Mouse (Mus musculus) liver, embryonic 12.5 days (tissue): ENCODE data around the gene Plxna2. TPM values are rescaled to one million over a fixed set of nuclear protein-coding genes. Genes with fewer than 3 reads are reported as not detected.
A peak's percentile ranks its signal among the peaks of the same experiment; 100 is the strongest.

Experiments
- ATAC-seq: fragments of 200-750 bp; cut with Nextera tagmentation; 2 replicates; pipeline ENCODE4 v1.8.0; 2017; ENCODE audit warnings: moderate number of reproducible peaks, mild to moderate bottlenecking, moderate library complexity
- H3K27ac ChIP-seq: fragments of 300-500 bp; sonication (generic); 2 replicates; pipeline ENCODE4 v1.5.1; 2016; ENCODE audit warnings: mild to moderate bottlenecking
- H3K27me3 ChIP-seq: fragments of 300-500 bp; sonication (generic); replicated peaks from 2 replicates; pipeline ENCODE4 v1.6.1; 2016; ENCODE audit warnings: mild to moderate bottlenecking, moderate library complexity
- H3K36me3 ChIP-seq: fragments of 300-500 bp; sonication (generic); 2 replicates; pipeline ENCODE4 v1.6.1; 2016; ENCODE audit warnings: mild to moderate bottlenecking, moderate library complexity
- H3K4me1 ChIP-seq: fragments of 300-500 bp; sonication (generic); 2 replicates; pipeline ENCODE4 v1.6.1; 2016
- H3K4me2 ChIP-seq: fragments of 300-500 bp; sonication (generic); 2 replicates; pipeline ENCODE4 v1.6.1; 2016; ENCODE audit warnings: mild to moderate bottlenecking, moderate library complexity
- H3K4me3 ChIP-seq: fragments of 300-500 bp; sonication (generic); 2 replicates; pipeline ENCODE4 v1.5.1; 2016; ENCODE audit warnings: mild to moderate bottlenecking, moderate library complexity
- H3K9ac ChIP-seq: fragments of 300-500 bp; sonication (generic); 2 replicates; pipeline ENCODE4 v1.6.1; 2016; ENCODE audit warnings: mild to moderate bottlenecking, moderate library complexity
- H3K9me3 ChIP-seq: fragments of 300-500 bp; sonication (generic); replicated peaks from 2 replicates; pipeline ENCODE4 v1.6.1; 2016; ENCODE audit warnings: mild to moderate bottlenecking, moderate library complexity
- WGBS: fragments of 180-500 bp; shearing (Covaris S2); methylation state at CpG from one replicate; pipeline ENCODE4 v1.1.7; 2016; ENCODE audit not compliant: insufficient replicate concordance; 5-methylcytosine and 5-hydroxymethylcytosine counted together
- polyA plus RNA-seq: library from polyadenylated mRNA; unstranded; fragments of >200 nt; fragmentation: Nextera tagmentation; extraction: Ambion mirVana; gene quantifications from 2 replicates; pipeline ENCODE4 v1.2.1, GENCODE M21; 2016

Plxna2 gene
- polyA plus RNA-seq, 1 experiment from 2014 or later, result 2.1 TPM

DNA sequence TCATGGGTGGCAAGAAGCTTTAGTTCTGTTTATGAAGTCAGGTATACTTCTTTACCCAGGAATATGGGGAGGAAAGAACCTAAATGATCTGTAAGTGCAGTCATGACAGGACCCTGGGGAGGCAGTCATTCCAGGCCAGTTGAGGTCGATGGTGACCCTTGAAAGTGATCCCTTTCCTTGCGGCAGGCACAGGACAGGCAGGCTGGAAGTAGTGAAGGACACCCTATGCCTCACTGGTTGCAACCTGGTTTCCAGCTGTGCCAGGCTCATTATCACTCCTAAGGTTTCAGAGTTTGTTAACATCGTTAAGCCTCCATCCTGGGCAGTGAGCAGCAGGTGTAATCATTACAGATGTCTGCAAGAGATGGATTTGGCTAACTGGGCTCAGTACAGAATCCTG is 164.3 kb downstream of the Plxna2 start:
- Histone ChIP-seq H3K4me3 (no peak overlapping the region), H3K36me3 (no peaks in the 10 kb centered on the region), H3K4me1 (no peaks in the 10 kb centered on the region), H3K27me3 (no peaks in the 10 kb centered on the region), H3K9me3 (no peaks in the 10 kb centered on the region), H3K9ac (no peak overlapping the region), H3K27ac (no peak overlapping the region), H3K4me2 (no peak overlapping the region)
- WGBS, result 65% methylated on average over 3 of the region's 3 CpGs
- ATAC-seq, result no peak

DNA sequence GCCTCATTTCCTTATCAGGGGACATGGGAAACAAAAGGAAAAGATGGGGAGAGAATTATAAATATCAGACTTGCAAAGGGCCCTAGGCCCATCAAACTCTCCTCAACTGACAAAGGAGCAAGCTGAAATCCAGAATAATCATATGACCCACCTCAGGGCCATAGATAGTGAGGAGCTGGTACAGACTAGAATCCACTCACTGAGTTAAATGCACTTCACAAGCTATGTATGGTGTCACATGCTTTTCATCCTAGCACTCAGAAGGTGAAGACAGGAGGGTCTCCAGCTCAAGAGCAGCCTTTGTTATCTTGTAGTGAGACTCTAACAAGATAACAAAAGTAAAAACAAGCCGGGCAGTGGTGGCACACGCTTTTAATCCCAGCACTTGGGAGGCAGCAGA is 169.6 kb downstream of the Plxna2 start:
- no peak overlapping the region for H3K4me2 ChIP-seq
- no peaks in the 10 kb centered on the region for H3K27me3 ChIP-seq
- H3K9ac ChIP-seq, result no peak overlapping the region
- no peak overlapping the region for H3K4me3 ChIP-seq
- no peak overlapping the region for H3K27ac ChIP-seq
- WGBS, result 49% methylated on average over 2 of the region's 2 CpGs
- H3K4me1 ChIP-seq, result peaks cover 14% of the 10 kb centered on the region; the same call in 1 of the 2 replicates
- no peaks in the 10 kb centered on the region for H3K9me3 ChIP-seq
- no peak for ATAC-seq
- 0 out of 2 replicates have a peak, but pooled peaks cover 8% of the 10 kb centered on the region for H3K36me3 ChIP-seq

DNA sequence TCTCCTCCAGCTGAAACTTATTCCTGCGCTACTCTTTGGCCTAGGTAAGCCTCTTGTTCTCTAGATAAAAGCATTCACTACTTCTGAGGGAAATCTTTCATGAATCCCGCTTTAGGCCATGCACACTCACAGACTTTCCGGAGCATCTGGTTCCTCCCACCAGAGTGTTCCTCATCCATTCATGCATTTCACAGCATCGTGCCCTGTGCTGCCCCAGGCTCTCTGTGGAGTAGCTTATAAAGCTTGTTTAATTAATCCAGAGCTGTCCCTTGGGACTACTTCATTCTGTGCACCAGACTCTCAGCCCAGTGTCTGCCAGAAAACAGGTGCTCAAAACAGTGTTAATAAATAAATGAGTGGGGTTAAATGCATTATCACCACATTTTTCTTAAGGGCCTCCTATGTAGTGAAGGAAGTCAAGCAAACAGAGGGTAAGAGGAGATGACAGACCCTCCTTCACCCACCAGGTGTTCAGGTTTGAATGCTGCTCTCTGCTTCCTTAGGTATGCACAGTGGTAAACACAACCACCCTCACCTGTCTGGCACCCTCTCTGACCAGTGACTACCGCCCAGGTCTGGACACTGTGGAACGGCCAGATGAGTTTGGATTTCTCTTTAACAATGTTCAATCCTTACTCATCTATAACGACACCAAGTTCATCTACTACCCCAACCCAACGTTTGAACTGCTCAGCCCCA is 175.4 kb downstream of the Plxna2 start:
- whole genome bisulfite sequencing, result 79% methylated on average over 8 of the region's 8 CpGs
- H3K9ac ChIP-seq, result no peak overlapping the region
- H3K4me3 ChIP-seq, result no peak overlapping the region
- peaks cover 20% of the 10 kb centered on the region for H3K4me1 ChIP-seq
- no peak overlapping the region for H3K4me2 ChIP-seq
- H3K27ac ChIP-seq, result no peak overlapping the region
- no peaks in the 10 kb centered on the region for H3K9me3 ChIP-seq
- H3K36me3 ChIP-seq, result peaks cover 24% of the 10 kb centered on the region
- no peaks in the 10 kb centered on the region for H3K27me3 ChIP-seq
- ATAC-seq, result no peak

DNA sequence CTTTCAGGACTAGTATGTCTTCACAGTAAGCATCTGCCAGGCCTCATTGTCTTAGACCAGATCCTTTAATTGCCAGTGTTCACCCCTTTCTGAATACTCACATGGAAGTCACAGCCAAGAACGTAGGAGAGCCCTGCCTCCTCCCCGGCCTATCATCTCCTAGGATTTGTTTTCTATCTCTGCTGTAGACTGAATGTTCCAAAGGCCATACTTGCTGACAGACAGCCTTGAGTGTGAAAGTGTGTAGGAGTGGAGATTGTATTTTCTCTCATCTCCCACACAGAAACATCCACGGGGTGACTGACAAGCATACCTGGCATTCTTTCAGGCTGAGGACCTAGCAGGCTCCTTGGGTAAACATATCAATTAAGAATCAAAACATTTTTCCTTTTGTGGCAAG is 177.3 kb downstream of the Plxna2 start:
- WGBS, result 64% methylated on average over 3 of the region's 3 CpGs

DNA sequence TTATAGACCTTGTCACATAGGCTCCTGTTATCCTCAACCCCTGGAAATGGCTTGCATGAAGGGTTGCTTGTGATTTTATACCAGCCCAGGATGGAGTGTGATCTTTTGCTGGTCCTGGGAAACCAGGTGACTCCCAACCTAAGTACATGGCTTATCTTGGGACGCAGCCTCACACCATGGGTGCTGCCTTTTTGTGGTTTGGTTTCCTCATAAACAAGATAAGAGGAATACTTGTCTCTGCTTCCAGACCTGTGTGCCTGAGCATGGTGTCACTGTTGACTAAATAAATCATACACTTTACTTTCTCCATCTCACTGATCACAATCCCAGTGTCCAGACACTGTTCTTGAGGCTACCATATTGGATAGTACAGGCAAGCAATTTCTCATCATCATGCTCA is 179.8 kb downstream of the Plxna2 start:
- peak; percentile 87 for ATAC-seq
- peaks cover 22% of the 10 kb centered on the region for H3K36me3 ChIP-seq
- no peaks in the 10 kb centered on the region for H3K27me3 ChIP-seq
- no peak overlapping the region for H3K27ac ChIP-seq
- no peak overlapping the region for H3K4me2 ChIP-seq
- WGBS, result 42% methylated on average over 1 of the region's 1 CpGs
- H3K9me3 ChIP-seq, result no peaks in the 10 kb centered on the region
- no peak overlapping the region for H3K9ac ChIP-seq
- H3K4me3 ChIP-seq, result no peak overlapping the region
- H3K4me1 ChIP-seq, result peaks cover 14% of the 10 kb centered on the region

More for the DNA sequence above, 177.3 kb downstream of the Plxna2 start:
- no peak for ATAC-seq
- Histone ChIP-seq H3K27ac (no peak overlapping the region), H3K4me3 (no peak overlapping the region), H3K4me2 (no peak overlapping the region), H3K4me1 (peaks cover 14% of the 10 kb centered on the region), H3K9me3 (no peaks in the 10 kb centered on the region), H3K27me3 (no peaks in the 10 kb centered on the region), H3K9ac (no peak overlapping the region), H3K36me3 (peaks cover 17% of the 10 kb centered on the region)

DNA sequence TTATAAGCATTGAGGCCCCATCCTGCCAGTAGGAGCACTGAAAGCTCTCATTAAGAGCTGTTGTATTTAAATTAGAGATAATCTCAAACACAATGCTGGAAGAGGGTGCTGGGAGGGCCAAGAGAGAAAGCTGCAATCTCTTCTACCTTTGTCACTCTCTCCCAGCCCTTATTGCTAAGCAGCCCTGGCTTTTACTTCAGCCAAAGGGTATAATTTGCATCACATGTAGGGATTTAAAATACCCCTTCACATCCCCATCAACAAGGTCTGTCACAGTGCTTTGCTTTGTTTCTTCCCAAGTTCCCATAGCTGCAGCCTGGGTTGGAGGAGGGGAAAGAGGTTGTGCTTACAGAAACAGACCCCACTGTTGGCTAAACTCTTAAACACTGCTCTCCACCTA is 180.5 kb downstream of the Plxna2 start:
- no peak for ATAC-seq
- Histone ChIP-seq H3K9ac (no peak overlapping the region), H3K4me2 (no peak overlapping the region), H3K36me3 (peaks cover 22% of the 10 kb centered on the region), H3K4me1 (peaks cover 14% of the 10 kb centered on the region), H3K9me3 (no peaks in the 10 kb centered on the region), H3K4me3 (no peak overlapping the region), H3K27me3 (no peaks in the 10 kb centered on the region), H3K27ac (no peak overlapping the region)

DNA sequence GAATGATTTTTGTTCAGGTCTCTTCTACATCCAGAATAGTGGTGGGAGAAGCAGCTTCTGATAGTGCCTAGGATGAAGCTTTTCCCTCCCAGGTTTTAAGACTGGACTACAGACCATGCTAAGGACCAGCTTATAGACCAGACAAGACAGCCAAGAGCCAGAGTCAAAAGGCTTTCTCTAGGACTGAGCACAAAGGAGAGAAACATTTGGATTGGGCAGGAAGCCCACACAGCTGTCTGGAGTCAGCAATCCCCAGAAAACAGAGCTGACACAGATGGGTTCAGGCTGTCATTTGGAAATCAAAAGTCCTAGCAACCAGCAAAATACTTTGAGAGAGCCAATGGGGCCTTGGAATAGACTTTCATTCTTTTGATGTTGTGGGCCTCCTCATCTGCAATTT is 190.2 kb downstream of the Plxna2 start:
- Histone ChIP-seq H3K27me3 (no peaks in the 10 kb centered on the region), H3K9me3 (no peaks in the 10 kb centered on the region), H3K4me3 (no peak overlapping the region), H3K36me3 (peaks cover 18% of the 10 kb centered on the region), H3K4me1 (peaks cover 33% of the 10 kb centered on the region), H3K27ac (no peak overlapping the region), H3K4me2 (no peak overlapping the region), H3K9ac (no peak overlapping the region)
- no peak for ATAC-seq

DNA sequence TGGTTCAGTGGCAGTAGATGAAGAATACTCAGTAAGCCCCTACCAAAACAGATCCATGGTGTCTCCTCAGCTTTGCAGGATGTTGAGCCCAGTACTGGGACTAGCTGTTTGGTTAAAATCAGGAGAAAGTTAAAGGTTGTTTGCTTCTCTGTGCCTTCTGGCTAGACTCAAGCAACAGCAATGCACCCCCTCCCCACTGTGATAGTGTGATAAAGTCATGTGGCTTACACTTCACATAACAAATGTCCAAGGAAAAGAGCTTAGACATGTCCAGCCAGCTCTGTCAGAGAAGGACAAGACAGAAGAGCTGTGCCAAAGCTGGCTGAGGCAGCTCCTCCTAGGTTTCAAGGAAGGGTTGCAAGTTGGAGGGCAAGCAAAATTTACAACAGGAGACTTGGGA is 190.7 kb downstream of the Plxna2 start:
- Histone ChIP-seq H3K4me1 (peaks cover 37% of the 10 kb centered on the region), H3K36me3 (peaks cover 18% of the 10 kb centered on the region), H3K9me3 (no peaks in the 10 kb centered on the region), H3K4me2 (no peak overlapping the region), H3K4me3 (no peak overlapping the region), H3K9ac (no peak overlapping the region), H3K27me3 (no peaks in the 10 kb centered on the region), H3K27ac (no peak overlapping the region)
- no peak for ATAC-seq

DNA sequence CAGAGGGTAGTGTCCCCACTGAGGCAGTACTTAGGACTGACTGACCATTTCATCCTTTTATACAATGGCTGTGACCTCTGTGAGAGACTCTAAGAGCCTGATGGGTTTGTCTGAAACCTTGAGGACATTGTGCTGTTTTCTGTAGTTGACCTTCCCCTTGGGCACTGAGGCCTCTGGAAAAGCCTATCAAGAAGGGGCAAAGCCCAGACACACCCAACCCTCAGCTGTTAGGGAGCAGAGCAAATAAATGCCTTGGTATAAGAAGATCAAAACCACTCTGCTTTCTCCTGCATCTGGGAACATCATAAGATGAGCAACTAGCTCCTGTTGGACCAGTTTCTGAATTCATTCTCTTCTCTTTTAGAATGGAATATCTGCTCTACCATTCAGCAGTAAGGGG is 191.6 kb downstream of the Plxna2 start:
- peak overlapping the region; percentile 30 for H3K4me2 ChIP-seq
- no peaks in the 10 kb centered on the region for H3K27me3 ChIP-seq
- H3K36me3 ChIP-seq, result peaks cover 18% of the 10 kb centered on the region
- H3K4me3 ChIP-seq, result no peak overlapping the region
- H3K9me3 ChIP-seq, result no peaks in the 10 kb centered on the region
- peak overlapping the region; percentile 9; the same call in 1 of the 2 replicates for H3K9ac ChIP-seq
- ATAC-seq, result peak; percentile 80
- no peak overlapping the region for H3K27ac ChIP-seq
- peaks cover 46% of the 10 kb centered on the region for H3K4me1 ChIP-seq

DNA sequence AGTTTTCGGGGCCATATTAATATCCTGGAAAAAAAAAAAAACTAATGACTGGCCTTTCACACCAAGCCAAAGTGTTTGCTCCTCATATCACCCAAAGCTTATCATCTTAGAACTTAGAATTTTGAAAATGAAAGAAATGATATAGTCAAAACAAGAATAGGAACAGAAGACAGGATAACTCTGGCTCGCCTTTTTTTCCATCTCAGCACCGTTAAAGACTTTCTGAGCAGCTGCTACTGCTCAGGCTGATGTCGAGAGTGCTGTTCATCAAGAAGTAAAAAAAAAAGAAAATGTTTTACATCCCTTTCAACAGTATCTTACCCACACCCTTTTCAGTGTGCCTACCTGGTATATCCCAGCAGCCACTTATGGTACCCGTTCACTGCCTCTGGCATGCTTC is 196.2 kb downstream of the Plxna2 start:
- H3K36me3 ChIP-seq, result 0 out of 2 replicates have a peak, but pooled peaks cover 6% of the 10 kb centered on the region
- 67% methylated on average over 5 of the region's 5 CpGs for WGBS
- peaks cover 49% of the 10 kb centered on the region for H3K4me1 ChIP-seq
- H3K27me3 ChIP-seq, result no peaks in the 10 kb centered on the region
- H3K4me3 ChIP-seq, result no peak overlapping the region
- H3K27ac ChIP-seq, result peak overlapping the region; percentile 15; the same call in 1 of the 2 replicates
- ATAC-seq, result no peak
- H3K9ac ChIP-seq, result no peak overlapping the region
- no peak overlapping the region for H3K4me2 ChIP-seq
- no peaks in the 10 kb centered on the region for H3K9me3 ChIP-seq

DNA sequence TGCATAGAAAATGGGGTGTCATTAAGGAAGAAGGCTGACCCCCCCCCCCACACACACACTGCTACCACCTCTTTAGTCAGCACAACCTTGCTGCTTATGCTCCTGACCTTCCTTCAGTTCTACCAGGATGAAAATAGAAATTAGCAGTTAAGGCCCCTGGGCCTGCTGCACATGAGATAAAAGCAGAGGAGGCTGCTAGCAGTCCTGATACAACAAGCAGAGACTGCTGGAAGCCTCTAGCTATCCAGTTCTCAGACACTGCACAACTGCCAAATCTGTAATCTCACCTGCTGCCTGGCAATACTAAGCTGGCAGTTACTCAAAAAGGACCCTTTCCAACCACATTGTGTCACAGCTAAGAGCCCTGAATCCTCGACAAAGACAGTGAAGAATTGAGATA is 197.5 kb downstream of the Plxna2 start:
- Histone ChIP-seq H3K27ac (peak overlapping the region; percentile 81), H3K27me3 (no peaks in the 10 kb centered on the region), H3K4me3 (no peak overlapping the region), H3K4me1 (peaks cover 36% of the 10 kb centered on the region), H3K9ac (0 out of 2 replicates have a peak overlapping the region, but pooled peaks have one; percentile 4), H3K36me3 (0 out of 2 replicates have a peak, but pooled peaks cover 6% of the 10 kb centered on the region), H3K9me3 (no peaks in the 10 kb centered on the region), H3K4me2 (peak overlapping the region; percentile 43)
- peak; percentile 94 for ATAC-seq
- whole genome bisulfite sequencing, result 17% methylated on average over 1 of the region's 1 CpGs

DNA sequence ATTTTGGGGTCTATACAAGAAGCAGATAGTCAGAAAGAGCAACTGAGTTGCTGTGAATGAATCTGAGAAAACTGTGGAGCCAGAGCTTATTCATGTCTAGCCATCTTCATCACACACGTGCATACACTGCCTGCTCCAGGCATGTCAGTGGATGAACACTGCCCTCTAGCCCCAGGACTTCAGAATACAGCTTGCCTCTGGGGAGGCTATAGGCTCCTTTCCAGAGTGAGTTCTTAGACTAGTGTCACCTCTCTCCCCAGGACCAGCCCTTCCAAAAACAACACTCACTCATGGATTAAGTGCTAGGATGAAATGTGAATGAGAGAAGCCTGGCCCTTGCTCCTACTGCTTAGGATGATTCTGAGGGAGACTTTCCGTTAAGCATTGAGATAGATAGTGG is 198.9 kb downstream of the Plxna2 start:
- ATAC-seq, result peak; percentile 74
- no peaks in the 10 kb centered on the region for H3K9me3 ChIP-seq
- no peak overlapping the region for H3K4me3 ChIP-seq
- H3K27me3 ChIP-seq, result no peaks in the 10 kb centered on the region
- peaks cover 33% of the 10 kb centered on the region for H3K4me1 ChIP-seq
- 38% methylated on average over 2 of the region's 2 CpGs for WGBS
- no peak overlapping the region for H3K27ac ChIP-seq
- H3K36me3 ChIP-seq, result 0 out of 2 replicates have a peak, but pooled peaks cover 2% of the 10 kb centered on the region
- no peak overlapping the region for H3K9ac ChIP-seq
- no peak overlapping the region for H3K4me2 ChIP-seq

DNA sequence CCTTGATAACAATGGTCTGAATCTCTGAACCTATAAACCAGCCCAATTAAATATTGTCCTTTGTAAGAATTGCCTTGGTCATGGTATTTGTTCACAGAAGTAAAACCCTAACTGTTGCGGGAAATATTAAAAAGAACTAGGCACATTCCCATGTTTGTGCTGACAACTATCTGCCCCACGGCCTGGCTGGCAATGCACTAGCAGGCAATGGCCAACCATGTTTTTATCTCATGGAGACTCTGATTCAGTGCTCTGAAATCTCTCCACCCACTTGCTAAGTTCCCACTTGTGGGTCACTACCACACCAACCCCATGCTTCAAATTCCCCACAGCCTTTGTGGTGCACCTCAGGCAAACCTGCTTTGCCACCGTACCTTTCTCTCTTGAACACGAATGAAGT is 202.9 kb downstream of the Plxna2 start:
- WGBS, result 69% methylated on average over 4 of the region's 4 CpGs
- peaks cover 5% of the 10 kb centered on the region for H3K4me1 ChIP-seq

More for the DNA sequence above, 202.9 kb downstream of the Plxna2 start:
- Histone ChIP-seq H3K36me3 (no peaks in the 10 kb centered on the region), H3K9ac (no peak overlapping the region), H3K27ac (no peak overlapping the region), H3K4me3 (no peak overlapping the region), H3K9me3 (no peaks in the 10 kb centered on the region), H3K4me2 (no peak overlapping the region), H3K27me3 (no peaks in the 10 kb centered on the region)
- no peak for ATAC-seq
